Mouse (Mus musculus) granulocyte monocyte progenitor cell, adult 5-6 weeks (primary cell): ENCODE measurements at regions not wholly inside any gene's neighbourhood (a gene's known extent, or its start where the extent isn't known, plus 50 kb on each side); places are given as distances from the start of the nearest gene placed in this dataset.
"Not testable (repeated sequence)": the region's sequence is repeated elsewhere in the genome, so short reads cannot be mapped to it uniquely, and the experiment has no call there.

Experiments used
- ATAC-seq: replicated peaks from 2 replicates; pipeline ENCODE4 v1.8.0; 2016; ENCODE audit warnings: mild to moderate bottlenecking, moderate TSS enrichment, inconsistent platforms; ENCODE audit not compliant: poor library complexity, severe bottlenecking

DNA sequence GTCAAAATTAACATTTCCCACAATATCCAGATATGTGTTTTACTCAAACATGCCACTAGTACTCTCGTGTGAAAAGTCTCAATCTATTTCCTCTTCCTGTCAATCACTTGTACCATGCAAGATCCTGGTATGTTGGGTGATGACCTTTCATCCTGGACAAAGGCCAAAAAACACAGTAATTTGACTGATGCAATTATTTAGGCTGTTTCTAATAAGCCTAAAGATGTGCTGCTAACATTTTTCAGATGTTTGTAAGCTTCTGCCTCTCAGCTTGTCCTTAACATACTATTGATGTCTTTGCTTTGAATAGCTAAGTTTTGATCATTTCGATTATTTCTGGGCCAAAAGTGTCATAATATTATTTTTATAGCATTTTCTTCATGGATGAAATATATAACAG lies 418.4 kb upstream of the Arrdc4 start:
- ATAC-seq: no peak

DNA sequence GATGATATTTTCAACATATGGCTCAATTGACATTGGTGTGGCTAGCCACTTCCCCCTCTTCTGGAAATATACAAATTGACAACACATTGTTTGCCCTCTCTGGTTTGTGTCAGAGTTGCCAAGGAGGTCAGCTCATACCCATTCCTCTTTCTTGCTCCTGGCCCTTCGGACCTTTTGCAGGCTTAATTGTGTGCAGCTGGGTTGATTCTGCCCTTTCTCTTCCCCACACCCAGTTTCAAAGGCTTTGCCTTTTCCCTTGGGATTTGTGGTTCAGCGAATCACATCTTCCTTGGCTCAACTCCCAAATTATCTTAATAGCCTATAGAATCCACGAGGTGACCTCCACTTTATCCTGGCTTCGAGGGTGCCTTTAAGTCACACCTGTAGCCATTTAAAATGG lies 412.9 kb upstream of the Arrdc4 start:
- no peak for ATAC-seq

DNA sequence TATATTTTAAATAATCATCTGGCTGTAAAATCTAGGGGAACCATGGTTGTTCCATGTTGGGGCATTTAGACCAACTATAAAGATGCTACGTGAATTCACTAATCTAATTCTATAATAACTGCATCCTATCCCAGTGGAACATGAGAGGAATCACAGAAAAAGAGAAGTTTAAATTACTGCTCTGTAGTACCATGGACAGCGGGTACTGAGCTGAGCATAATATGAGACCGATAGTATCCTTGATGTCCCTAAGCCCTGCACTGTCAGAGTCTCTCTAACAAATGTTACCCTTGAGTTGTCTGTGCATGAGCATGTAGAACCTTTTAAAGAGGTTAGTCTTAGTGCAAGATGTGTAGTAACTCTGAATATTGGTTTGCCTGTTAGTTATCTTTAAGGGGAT lies 393.3 kb upstream of the Arrdc4 start:
- ATAC-seq: no peak

DNA sequence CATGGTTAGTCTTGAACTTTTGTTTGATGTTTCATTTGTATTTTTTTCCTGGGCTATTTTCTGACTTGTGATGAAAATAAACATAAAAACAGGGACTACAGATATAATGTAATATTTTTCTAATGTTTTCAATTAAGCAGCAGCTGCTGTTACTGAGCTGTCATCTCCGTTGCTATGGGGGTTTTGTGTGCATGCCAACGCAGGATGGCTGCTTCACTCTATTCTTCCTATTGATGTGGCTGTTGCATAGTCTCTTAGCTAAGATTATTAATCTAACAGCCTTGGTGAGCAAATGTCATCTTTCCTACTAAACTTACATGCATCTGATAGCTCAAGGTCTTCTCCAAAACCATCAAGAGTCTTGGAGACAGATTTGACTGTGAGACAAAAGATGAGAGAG lies 384.4 kb upstream of the Arrdc4 start:
- no peak for ATAC-seq

DNA sequence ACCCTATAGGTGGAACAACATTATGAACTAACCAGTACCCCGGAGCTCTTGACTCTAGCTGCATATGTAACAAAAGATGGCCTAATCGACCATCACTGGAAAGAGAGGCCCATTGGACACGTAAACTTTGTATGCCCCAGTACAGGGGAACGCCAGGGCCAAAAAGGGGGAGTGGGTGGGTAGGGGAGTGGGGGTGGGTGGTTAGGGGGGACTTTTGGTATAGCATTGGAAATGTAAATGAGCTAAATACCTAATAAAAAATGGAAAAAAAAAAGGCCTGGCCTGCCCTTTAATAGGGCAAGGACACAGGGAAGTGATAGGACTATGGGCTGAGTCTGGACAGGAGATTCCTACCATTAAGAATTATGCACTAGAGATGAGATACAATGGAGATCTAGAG lies 352.7 kb upstream of the Arrdc4 start:
- ATAC-seq: not testable (repeated sequence)

DNA sequence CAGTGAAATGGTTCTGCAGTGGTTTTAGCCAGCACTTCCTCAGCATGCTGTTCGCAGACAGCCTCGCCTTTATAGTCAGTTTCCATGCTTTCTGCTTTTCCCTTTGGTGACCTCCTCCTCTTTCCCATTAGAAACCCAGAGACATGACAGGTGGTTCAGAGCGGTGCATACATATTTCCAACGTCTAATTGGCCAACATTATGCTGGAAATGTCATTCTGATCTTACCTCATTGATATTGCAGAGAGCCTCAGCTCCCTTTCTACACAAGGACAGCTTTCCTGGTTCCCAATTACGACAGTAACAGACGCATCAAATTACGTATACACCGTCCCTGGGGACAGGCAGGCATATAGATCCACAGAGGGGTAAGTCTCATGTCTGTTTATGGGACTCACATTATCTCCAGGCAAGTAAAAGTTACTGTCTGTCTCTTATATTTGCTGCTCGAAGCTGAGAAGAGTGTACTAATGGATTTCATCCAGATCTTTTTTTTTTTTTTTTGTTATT lies 348.6 kb upstream of the Arrdc4 start:
- no peak for ATAC-seq

DNA sequence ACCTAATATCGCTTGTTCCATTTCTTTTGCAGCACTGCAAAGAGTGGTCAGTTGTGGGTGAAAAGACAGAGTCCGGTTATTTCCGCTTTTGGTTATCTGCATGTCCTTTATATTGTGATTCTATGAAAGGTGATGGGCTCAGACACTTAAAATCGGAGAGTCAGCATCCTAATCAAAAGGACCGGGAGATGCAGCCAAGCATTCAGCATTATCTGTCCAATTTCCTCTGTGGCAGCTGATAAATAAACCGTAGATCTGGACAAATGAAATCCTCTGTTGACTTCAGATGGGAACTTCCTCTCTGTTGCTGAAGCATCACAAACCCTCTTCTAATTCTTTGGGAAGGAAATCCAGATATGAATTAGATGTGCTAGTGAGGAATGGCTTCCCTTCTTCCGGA lies 325.7 kb upstream of the Arrdc4 start:
- ATAC-seq: no peak

DNA sequence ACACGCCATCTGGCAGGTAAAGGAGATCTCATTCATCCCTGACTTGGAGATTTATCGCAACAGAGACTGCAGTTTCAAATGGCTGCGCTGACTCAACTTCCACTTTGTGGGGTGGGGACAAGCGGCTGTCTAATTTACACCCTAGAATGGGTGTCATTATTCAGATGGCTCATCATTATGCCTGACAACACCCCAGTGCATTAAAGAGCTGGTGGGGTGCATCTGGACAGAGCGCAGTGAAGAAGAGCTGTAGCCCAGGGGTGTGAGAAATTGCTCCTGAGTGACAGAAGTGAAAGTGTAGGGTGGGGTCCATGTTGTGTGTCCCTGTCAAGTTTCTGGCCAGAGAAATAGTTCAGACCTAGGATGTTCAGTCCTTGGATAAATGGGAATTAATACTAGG lies 314.0 kb upstream of the Arrdc4 start:
- no peak for ATAC-seq

DNA sequence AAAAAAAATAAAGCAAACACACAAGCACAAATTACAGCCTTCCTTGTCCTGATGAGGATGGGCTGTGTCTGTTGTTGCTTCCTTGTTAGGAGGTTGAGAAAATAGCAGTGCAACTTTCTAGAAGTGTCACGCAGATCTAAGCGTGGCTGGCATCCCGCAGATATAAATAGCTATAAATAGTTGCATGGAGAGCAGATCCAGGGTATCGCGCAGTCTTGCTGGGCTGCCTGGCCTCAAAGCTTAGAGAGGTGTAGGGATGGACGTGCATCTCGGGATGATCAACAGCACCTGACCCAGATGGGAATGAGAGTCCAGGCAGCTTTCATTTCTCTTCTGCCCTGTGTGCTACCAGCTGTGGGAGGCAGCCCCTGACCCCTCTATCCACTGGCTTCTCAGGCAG lies 313.5 kb upstream of the Arrdc4 start:
- ATAC-seq: no peak

DNA sequence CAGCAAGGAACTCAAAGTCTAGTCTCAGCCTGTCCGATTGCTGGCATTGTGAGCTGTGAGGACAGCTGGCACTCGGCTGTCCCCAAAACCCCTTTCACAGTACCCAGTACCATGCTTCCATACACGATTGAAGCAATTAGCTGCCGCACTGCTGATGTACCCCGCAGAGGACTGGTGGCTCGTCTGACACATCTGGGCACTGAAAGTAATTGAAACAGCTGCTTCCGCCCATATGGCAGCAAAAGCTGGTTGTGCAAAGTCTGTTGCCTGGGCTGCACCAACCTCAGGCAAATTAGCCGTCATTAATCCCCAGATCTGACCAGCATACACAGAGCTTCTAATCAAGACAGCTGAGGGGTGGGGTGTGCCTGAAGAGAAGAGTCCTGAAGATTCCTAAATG lies 313.1 kb upstream of the Arrdc4 start:
- no peak for ATAC-seq

DNA sequence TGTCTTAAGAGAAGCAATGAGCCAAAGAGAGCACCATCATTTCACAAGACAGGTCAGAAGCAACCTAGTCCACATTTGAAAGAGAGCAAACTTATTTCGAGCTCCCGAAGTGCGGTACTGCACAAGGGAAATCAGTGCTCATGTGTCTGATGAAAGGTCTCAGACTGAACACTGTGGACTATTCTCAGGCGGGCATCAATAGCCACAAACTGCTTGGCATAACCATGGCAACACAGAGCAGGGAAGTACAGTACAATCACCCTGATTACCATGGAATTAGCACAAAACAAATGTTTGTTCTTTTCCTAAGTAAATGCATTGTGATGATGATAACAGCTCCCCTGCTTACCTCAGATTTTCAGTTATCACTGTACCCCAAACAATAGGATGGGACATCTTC lies 312.2 kb upstream of the Arrdc4 start:
- ATAC-seq: no peak

DNA sequence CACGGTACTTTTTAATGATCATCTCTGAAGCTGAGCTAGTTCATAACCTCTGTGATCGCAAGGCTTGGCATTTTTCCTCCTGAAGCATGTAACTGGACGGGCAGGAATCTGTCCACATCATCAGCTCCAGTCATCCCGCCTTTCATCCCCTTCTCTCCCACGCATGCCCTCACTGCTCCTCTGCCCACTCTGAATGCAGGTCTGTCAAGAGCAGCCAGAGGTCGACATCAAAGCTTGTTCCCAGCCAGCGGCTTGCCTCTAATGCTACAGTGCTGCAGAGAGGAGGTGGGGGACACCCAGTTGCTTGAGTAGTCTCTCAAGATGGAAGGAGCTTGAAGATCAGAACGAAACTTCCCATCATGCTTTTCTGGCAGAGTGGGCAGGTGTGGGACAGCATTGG lies 267.5 kb upstream of the Arrdc4 start:
- no peak for ATAC-seq

DNA sequence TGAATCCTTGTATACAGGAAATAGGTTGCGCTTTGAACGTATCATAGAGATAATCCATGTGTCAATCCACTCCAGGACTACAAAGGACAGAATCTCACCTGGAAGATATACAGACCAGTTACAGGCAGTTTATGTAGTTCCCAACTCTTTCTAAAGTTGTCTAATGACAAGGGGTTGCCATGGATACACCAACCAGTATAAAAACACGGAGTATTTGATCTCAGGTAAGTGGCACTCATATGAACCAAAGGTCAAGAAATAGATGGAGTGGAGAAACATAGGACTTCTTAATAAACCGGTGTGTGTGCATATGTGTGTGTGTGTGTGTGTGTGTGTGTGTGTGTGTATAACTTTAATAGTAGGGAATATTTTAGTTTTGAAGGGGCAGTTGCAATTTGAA lies 266.0 kb upstream of the Arrdc4 start:
- no peak for ATAC-seq

DNA sequence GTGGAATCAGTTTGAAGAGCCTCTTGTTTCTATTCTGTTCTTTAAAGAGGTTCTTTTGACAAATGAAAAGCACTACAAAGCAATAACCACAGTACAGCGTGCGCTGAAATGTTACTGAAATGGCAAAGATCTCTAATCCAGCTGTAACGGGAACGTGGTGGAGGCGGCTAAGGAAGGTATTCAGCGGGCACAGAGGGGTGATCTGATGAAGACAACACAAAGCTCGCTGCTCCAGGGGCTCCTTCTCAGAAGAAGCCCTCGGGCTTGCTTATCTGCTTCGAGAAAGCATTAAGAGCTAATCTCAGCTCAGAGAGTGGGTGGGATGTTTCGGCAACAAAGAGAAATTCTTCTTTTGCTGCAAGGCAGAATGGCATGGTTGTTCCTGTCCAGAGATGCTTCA lies 258.2 kb upstream of the Arrdc4 start:
- no peak for ATAC-seq

DNA sequence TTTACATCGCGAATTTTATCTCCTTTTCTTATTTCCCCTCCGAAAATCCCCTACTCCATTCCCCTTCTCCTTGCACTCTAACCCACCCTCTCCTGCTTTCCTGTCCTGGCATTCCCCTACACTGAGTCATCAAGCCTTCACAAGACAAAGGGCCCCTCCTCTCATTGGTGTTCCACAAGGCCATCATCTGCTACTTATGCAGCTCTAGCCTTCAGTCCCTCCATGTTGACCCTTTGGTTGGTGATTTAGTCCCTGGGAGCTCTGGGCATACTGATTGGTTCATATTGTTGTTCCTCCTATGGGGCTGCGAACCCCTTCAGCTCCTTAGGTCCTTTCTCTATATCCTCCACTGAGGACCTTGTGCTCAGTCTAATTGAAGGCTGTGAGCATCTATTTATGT lies 239.0 kb upstream of the Arrdc4 start:
- no peak for ATAC-seq

DNA sequence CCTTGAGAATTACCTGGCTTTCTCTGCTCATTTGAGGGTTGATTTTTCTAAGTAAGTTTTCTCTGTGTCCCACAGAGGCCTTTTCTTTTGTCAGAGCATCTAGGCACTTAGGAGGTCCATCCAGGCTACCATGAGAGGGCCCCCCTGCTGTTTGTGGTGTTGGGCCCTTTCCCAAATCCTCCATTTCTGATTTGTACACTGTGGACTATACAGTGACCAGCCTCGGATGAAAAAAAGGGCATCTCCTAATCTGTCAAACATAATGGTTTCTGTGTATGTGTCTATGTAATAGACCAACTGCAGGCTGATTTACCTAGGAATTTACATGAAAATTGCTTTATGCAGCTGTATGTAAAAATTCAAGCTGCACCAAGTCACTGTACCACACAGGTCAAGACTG lies 234.9 kb upstream of the Arrdc4 start:
- no peak for ATAC-seq

DNA sequence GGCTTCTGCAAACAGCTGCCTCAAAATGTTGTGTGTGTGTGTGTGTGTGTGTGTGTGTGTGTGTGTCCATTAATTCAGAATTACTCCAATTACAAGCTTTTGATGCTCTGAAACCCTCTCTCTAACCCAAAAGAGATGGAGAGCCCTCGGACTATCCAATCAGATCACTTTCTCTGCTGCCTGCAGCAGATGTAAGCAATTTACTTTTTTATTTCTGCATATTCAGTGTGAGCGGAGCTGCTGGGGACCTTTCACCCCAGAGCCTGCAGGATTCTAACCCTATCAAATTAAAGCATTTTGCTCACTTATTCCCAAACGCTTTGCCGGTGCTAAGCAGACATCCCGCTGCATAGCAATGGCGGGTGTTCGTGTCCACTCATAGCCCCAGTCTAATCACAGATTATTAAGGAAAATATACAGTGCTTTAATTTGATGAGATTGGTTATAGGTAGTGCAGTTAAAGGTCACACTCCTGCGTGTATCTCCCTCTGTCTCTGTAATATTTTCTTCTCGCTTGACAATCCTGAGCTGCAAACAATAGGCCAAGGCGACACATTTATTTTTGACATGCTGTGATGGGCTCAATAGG lies 234.0 kb upstream of the Arrdc4 start:
- ATAC-seq: no peak

DNA sequence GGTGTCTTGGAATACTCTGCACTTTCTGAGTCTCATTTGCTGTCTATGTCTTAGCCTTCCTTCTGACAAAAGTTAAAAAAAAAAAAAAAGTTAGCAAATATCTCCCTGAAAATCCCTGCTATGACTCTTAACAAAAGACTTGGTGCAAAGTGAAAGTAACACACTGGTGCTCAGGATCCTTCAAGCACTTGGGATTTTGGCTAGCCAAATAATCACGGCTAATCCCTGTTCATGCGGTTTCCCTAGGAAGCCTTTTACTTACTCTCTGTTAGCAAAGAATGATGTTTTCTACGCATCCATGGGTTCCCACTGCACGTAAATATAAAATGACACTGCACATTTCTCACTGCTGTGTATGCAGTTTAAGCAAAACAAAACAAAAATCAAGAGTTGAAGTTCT lies 229.5 kb upstream of the Arrdc4 start:
- no peak for ATAC-seq

DNA sequence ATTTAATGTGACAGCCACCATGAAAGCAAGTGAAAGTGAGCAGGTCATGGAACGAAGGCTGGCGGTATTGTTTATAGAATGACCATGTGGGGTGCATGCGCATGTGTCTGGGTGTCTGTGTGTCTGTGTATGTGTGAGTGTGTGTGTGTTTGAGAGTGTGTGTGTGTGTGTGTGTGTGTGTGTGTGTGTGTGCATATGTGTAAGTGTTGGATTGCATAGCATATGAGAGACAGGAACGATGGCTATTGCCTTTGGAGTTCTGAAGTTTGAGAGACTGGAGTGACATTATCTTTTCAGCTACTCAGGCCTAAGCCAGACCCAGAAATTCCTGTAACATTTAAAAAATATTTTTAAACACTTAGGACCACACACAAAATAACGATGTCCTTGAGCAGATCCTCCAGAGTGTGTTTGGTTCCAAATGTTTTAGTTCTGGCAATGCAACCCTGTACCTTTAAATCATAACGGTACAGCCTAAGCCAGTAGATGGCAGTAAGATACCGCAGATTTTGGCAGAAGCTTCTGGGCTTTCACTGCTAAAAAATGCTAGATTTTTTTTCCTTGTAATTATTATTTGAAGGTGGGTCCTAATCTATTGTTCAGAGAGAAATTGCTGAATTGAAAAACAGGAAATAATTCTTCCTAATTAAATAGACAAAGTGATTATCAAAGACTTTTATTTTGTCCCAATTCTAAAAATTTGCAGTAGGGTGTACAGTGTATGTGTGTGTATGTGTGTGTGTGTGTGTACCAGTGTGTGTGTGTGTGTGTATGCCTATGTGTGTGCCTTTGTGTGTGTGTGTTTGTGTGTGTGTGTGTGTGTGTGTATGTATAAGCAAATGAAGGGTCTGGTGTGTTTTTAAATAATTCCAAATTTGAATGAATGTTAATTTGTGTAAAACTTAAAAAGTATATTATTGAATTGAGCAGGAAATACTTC lies 228.0 kb upstream of the Arrdc4 start:
- no peak for ATAC-seq

DNA sequence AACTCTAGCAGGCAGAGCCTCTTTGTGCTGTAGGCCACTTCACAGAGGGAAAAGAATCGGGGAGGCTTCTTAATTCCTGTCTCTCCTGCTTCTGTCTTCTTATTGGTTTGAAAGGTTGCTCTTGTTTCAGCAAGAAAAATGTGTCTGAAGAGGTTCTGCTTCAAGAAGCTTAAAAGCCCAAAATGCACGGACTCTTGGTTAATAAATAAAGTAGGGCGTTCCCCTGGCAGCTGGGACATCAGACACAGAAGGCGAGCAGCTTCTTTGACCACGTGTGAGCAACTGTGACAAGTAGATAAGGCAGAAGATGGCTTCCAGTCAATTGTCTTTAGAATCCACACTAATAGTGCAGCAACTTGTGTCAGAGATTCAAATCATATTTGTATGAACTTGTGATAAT lies 226.9 kb upstream of the Arrdc4 start:
- no peak for ATAC-seq

DNA sequence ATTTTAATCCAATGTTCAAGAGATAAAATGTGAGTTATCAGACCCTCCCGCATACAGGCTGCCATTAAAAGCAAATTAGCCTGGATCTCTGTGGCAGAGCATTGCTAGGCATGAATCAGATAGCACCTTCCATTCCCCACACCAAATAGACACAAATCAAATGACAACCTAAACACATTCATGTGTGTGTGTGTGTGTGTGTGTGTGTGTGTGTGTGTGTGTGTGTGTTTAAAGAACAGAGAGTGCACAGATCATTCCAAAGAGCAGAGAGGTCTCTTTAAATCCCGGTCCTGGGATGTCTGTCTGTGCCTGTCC lies 226.5 kb upstream of the Arrdc4 start:
- ATAC-seq: no peak
